Mouse (Mus musculus): ENCODE measurements around the gene Sema4a.
"Not testable (repeated sequence)": the region's sequence is repeated elsewhere in the genome, so short reads cannot be mapped to it uniquely, and the experiment has no call there.

DNA sequence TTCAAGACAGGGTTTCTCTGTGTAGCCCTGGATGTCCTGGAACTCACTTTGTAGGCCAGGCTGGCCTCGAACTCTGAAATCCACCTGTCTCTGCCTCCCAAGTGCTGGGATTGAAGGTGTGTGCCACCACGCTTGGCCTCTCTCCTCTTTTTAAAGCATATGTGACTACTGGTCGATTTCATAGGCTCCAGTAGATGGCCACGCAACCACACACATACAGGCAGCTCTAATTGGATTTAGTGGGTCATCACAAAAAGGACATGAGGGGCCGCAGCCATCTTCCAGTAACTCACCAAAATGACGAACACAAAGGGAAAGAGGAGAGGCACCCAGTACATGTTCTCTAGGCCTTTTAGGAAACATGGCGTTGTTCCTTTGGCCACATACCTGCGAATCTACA lies 32.3 kb downstream of the Sema4a start:
- TF ChIP-seq POLR2A (IDR thresholded peaks at IDR 0.05; ENCODE audit: low read depth, low read length); CTCF (IDR thresholded peaks at IDR 0.05; ENCODE audit: extremely low read depth, insufficient read depth, insufficient read length, insufficient replicate concordance): not testable (repeated sequence)
